Mouse (Mus musculus) ovary, adult 18-20 months (tissue): ENCODE data around the gene Hs3st2.
A peak's percentile ranks its signal among the peaks of the same experiment; 100 is the strongest.

Experiments used
- DNase-seq: peaks from one replicate; pipeline ENCODE4 v3.0.0; 2022; ENCODE audit warnings: low spot score, mixed read lengths

The Hs3st2 gene

DNA sequence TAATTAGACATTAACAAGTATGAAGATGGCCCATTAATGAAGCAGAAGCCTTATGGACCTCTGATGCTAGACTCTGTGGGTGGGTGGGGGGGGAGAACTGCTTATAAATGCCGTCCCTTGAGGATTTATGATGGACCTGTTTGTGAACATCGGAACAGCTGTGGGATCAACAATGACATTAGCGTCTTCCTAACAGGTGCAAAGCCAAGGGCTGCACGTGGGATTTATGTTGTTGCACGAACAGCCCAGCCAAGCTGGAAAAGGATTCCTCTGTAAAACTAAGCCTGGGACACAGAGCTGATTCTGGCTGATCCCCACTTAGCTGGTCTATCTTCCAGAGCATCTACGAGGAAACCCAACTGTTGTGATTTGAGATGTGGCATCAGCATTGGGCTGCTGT, 69.0 kb downstream of the Hs3st2 start:
- DNase-seq: no peak

DNA sequence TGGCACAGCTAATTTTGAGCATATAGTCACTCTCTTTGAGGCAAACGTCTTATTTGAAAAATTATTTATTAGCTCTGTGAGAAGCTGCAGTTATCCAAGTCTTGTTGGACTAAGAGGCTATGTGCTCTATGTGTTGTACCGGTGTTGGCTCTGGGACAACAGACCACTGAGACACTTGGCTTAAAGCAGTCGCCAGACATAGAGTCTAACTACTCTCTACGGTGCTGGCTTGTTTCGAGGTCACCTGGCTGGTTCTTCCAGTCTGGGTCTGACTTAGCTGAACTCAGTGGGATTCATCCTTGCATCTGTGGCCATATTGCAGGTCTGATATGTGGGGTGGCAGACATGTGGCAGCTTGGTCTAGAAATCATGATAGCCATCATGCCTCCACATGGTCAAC, 72.8 kb downstream of the Hs3st2 start:
- no peak for DNase-seq

DNA sequence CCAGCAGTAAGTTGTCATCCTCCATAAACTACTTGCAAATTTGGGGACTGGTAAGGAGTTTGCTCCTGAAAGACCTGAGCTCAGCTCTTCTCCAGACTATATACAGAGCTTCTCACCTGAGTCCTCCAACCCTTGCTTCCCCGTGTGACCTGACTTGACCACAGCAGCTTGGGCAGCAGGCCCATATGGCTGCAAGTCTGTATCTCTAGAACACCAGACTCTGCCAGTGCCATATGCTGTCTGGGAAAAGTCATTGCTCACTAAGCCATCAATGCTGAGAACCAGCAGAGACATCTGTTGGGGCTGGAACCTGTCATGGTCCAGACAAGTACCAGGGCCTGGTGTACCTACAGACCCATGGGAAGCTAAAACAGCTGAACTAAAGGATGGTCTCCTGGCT, 73.5 kb downstream of the Hs3st2 start:
- no peak for DNase-seq

DNA sequence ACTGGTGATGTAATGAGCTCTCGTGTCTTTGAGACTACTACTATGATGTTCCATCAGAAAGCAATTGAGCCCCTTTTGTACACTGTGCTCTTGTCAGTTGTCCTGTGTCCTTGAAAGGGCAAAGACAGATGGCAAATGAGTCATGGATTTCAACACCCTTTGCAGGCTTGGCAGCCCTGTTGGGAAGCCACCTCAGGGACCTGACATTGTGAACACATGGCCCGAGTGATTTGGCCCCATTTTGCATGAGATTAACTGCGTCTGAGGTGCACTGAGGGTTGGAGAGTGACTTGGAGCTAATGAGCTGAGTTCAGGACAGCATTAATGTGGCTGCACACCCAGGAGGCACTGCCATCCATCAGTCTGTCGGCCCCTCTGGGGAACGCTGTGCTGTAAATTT, 74.7 kb downstream of the Hs3st2 start:
- no peak for DNase-seq

DNA sequence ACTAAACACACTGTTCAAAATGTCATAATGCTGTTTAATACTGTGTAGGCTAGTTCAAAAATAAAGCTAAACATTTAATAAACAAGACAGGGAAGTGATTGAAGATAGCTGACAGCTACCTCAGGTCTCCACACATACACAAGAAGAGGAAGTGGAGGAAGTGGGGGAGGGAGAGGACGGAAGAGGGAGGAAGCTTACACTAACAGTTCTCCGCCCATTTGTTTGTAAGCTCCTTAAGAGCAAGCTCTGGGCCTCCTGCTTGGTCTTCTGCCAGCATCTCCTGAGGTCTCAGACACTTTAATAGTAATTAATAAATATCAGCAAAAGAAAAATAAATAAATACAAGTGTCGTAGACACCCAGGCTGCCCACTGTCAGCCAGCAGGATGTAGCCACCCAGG, 77.8 kb downstream of the Hs3st2 start:
- no peak for DNase-seq

DNA sequence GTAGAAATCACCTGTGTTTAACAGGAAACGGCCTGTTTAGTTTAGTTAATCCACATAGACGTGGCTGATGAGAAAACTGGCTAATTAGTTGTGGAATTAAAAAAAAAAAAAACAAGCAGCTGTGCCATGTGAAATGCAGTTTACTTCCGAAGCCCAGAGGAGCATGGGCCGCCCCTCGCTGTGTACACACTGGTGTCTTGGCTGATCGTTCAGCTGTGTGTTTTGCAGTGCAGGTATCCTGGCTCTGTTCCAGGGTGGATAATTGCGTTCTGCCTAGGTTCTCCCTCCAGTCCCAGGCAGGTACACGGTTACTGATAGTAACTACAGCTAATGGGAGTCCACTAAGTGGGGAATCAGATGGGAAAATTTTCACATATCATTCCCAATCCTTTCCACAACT, 86.6 kb downstream of the Hs3st2 start:
- DNase-seq: no peak

DNA sequence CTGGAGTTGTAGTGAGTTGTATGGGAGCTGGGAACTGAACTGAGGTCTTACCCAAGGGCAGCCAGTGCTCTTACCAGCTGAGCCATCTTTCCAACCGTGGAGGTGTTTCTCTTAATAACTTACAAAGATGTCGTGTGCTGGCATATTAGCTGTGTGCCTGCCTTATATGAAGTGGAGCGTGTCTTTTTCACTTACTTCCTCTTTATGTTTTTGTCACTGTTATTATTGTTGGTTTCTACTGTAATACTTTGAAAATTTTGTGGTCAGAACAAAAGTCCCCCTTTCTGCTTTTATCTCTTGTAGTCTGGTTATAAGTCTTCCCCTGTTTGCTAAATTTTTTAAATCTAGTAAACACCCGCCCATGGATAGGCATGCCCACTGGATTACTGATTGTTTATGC, 88.4 kb downstream of the Hs3st2 start:
- no peak for DNase-seq

DNA sequence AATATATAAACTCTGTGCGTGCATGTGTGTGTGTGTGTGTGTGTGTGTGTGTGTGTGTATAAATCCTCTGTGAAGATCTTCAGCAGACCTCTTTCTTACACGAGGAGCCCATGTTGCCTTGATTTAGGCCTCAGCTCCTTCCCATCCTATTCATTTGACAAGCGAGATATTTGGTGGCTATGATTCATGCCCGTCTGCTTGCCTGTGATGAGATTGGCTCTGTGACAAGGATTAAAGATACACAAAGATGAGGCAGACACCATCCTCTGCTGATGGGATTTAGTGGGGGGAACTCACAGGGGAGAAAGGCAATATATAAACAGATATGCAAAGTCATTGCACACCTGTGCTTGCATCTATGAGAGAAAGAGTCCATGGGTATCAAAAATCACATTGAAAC, 92.9 kb downstream of the Hs3st2 start:
- no peak for DNase-seq

DNA sequence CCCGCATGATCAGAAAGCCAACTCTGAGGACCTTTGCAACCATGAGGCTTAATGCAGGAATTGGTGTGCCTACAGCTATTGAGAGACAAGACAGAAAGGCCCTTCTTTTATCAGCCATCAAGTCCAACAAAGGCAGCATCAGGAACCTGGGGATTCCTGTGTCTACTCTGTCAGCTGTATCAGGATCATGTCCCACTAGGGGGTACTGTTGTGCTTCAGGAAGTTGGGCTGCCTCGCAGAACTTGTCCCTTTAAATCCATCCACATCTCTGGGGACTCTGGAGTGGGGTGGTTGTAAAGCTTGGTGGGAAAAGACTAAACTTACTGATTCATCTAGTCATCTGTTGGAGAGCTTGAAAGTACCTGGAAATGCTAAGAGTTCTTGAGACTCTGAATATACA, 93.6 kb downstream of the Hs3st2 start:
- no peak for DNase-seq

DNA sequence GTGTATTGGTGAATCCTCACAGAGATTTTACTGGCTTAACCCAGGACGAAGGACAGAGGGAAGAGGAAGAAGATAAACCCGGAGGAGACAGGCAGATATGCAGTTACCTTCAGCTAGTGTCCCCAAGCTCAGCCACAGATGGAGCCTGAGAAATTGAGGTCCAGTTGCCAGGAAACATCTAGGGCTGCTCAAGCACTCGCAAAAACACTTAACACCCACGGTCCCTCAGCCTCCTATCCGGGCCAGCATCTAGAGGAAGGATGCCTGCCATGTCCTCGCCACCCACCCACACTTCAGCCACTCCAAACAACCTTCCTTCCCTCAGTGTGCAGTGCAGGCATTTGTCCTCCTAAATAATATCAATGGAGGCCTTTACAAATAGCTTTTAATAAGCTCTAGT, 95.6 kb downstream of the Hs3st2 start:
- no peak for DNase-seq

DNA sequence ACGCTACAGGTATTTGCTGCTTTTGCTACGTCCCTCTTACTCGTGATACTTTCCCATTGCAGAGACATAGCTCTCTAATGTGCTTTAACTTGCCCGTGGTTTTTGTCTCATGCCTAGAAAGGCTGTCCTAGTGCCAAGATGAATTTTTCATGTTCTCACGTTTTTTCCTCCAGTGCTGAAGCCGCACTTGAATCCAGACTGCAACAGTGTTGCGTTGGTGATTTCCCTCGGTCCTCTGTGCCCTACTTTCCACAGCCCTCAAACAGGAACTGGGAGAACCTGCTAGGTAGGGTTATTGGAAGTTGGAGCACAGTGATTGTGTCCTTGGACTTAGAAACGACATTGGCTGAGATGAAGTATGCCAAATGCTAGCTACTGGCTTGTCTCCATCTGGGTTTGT, 97.7 kb downstream of the Hs3st2 start:
- no peak for DNase-seq

DNA sequence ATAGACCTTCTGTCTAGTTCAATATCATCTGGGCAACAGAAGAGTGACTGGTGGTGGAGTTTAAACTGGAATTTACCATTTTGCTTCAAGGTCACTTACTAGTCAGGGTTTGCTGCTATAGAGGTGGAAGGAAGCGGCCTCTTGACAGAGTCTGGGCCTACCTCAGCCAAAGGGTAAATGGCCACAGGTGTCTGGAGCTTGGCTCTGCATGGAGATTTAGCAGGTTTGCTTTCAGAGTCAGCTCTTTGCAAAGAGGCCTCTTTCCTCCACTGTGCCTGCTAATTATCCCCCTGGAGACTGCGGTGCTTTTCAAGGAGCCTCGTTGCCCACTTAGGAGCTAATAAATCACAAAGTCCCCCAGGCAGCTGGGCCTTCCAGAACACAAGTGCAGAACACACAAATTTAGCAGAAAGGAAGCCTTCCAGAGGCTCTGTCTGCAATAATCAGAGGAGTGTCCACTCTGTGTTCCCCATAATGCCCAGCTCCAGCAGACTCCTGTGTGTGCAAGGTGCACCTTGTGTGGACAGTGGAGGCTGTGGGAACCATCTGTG, 99.9 kb downstream of the Hs3st2 start:
- DNase-seq: no peak

DNA sequence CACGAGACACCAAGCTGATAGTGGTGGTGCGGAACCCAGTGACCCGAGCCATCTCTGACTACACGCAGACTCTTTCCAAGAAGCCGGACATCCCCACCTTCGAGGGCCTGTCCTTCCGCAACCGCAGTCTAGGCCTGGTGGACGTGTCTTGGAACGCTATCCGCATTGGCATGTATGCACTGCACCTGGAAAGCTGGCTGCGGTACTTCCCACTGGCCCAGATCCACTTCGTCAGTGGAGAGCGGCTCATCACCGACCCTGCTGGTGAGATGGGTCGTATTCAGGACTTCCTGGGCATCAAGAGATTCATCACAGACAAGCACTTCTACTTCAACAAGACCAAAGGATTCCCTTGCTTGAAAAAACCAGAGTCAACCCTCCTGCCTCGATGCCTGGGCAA, 108.9 kb downstream of the Hs3st2 start:
- no peak for DNase-seq

DNA sequence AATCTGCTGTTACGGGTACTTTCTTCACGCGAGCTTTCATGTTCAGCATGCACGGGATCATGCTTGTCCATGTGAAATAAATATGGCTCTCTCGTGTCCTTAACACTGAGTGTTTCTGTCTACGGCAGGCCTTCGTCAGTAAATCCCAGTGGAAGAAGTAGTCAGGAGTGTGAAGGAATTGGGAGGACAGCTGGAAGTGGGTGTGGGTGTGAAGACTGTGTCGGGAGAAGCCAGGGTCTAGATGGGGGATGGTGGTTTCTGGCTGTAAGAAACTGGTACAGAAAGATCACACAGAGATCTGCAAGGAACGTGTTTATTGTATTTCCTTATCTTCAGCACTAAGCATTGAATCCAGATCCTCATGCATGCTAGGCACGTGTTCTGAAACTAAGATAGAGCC, 110.0 kb downstream of the Hs3st2 start:
- DNase-seq: no peak

DNA sequence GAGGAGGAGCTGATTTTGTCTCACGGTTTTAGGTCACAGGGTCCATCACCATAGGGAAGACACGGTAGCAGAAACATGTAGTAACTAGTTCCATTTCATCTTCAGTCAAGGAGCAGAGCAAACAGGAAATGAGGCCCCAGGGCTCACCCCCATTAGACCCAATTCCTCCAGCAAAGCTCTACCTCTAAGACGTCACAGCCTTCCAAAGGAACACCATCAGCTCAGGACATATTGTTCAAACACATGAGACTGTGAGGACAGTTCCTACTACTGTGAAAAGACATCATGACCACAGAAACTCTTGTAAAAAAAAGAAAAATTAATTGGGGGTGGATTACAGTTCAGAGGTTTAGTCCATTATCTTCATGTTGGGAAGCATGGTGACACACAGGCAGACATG, 125.1 kb downstream of the Hs3st2 start:
- DNase-seq: no peak

DNA sequence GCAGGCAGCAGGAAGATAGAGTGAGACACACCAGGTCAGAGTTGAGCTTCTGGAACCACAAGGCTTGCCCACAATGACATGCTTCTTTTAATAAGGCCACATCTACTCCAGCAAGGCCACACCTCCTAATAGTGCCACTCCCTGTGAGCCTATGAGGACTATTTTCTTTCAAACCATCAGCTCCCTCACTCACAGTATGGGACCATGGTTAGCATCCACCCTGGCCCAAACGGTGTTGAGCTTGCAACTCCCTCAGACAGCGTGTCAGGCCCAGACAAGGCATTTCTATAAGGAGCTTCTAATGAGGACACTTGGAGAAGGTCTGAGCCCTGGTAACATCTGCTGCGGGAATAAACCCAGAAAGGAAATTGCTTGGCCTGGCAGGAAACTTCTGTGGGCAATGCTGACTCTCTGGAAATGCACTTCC, 125.5 kb downstream of the Hs3st2 start:
- no peak for DNase-seq

DNA sequence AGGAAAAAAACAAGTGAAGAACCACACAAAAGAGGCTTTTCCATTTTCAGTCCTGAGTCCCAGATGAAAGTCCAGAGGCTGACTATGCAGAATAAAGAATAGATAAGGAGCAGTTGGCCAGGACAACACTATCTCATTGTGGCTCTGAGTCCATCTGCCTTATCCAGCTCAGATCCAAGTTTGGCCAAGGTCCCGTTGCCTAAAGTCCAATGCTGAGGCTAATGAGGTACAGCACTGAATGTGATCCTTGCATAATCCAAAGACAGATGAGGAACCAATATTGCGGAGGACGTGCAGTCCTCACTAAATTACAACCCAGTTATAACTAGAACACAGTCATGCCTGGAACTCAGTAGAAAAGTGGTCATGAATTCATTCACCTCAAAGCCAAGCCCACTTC, 130.5 kb downstream of the Hs3st2 start:
- no peak for DNase-seq

DNA sequence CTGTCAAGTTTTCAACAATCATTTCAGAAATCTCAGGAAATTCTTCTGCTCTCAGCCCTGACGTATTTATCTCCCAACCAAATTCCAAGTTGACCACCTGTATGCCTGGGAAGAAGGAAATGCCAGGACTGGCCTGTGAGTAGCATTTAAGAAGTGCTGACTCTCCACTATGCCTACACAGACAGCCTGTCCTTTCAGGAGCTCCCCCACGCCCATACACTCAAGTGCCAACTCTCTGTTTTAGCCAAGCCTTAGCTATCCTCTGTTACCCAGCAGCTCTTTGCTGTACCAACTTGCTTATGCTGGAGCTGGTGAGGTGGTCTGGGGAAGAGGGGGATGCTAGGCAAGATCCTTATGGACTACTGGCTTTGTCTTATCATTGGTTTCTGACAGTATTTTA, 137.4 kb downstream of the Hs3st2 start:
- no peak for DNase-seq

DNA sequence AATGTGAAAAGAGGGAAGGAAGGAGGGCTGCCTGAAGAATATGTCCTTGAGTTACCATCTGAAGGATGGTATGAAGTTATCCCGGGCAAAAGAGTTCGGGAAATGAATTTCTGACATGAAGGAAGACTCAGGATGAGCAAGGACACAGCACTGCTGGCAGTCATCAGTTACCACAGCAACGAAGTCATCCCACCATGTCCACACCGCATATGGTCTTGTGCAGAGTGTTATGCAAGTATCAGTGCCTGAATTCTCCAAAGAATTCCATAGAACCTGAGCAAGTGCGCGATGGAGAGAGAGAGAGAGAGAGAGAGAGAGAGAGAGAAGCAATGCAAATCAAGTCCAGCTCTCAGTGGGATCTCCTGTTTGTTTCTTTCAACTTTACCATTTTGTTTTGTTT, 142.0 kb downstream of the Hs3st2 start:
- no peak for DNase-seq

DNA sequence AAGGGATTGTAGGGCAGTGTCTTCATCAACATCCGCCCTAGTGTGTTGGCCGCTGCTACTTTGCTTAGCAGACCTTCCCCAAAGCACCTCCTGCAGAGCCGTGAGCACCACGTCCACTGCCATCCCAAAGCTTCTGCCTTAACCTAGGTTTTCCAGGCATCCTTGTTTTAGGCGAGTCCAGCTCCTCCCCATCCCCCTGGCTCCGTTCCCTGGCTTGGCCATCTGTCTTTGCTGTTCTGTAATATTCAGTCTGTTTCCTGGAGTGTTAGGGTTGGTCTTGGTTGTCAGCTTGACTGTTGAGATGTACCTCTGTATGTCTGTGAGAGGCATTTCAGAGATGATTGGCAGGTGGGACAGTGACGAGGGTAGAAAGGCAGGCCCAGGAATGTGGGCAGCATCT, 142.7 kb downstream of the Hs3st2 start:
- no peak for DNase-seq

DNA sequence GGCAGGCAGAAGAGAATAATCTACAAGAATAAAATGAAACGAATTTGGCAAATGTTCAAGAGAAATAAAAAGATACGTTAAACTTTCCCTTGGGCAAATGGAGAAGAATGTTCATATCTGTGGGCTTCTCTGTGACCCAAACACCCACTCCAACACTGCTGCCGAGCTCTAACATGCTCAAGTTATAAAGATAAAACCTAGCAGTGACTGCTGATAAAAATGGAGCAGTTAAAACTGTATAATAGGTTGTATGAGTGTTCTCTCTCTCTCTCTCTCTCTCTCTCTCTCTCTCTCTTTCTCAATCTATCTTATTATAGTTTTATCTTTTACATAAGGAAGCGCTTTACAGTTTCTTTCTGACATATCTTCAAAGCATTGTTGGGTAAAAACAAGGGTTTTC, 144.3 kb downstream of the Hs3st2 start:
- no peak for DNase-seq

DNA sequence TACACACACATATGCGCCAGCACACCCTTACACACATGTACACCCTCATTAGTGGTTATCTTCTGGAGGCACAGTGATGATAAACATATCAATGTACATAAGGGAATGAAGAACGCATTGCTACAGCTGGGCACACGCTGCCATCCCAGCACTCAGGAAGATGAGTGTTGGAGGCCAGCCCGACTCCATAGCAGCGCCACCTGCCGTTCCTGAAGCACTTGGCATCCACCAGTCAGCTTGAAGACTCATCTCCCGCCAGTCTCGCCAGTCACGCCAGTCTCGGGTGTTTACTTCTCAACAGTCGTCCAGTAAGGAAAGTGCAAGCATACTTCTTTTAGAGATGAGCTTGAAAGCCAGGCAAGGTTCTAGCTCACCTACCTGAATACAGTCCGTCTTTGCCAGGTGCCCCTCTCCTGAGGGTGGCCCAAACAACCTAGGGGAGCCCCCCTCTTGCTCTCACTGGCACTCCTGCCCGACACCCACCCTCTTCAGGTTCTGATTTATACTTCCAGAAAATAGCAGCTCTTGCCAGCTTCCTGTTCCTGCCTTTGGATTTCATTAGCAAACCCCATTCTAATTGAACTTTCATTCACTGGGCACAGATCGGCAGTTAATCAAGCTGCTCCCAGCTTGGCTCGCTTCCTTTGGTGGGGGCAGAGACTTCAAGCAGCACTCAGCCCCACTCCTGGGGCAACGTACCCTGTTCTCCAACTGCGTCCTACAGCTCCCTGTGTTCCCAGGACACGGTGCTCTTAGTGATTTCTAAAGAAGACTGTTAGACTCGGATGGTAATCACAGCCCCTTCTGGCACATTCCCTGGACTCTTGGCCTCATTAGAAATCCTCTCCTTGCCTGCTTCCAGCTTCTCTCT, 148.0 kb downstream of the Hs3st2 start:
- DNase-seq: peak; percentile 13

DNA sequence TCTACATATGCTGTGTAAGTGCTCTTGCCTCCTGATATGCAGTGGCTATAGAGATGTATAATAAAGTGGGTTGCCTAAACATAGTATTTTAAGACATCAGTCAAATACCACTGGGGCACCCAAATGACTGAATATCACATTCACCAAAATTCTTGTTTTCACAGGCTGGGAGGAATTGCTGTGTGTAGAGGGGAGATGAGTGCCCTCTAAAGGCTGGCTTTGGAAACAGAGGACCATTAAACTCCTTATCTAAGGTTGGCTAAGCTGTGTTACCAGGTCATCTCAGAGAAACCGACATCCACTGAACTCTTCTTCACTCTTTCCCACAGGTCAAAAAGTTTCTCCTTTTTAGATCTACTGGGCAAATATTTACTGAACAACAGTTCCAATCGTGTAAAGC, 150.8 kb downstream of the Hs3st2 start:
- DNase-seq: no peak
